Mouse (Mus musculus): ENCODE measurements around the gene Cables2.

The Cables2 gene

DNA sequence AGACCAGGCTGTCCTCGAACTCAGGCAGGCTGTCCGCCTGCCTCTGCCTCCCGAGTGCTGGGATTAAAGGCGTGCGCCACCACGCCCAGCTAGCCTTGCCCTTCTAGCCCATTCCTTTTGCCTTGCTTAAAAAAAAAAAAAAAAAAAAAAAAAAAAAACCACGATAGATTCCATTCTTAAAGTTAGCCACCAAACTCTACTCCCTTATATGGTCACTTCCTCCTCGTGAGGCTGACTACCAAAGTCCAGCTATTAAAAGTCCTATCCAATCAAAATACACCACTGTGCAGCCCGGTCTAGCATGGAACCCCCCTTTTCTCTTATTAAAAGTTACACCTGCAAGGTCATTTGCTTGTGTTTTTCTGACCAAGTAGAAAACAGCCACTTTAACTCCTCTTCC lies 17.6 kb downstream of the Cables2 start:
- DNase-seq (ENCODE audit: low read depth), result no peak

GRCm38 (mm10) chr2:180254436-180255209 lies 18.7 kb downstream of the Cables2 start:
- DNase-seq (ENCODE audit: low read depth), result no peak

DNA sequence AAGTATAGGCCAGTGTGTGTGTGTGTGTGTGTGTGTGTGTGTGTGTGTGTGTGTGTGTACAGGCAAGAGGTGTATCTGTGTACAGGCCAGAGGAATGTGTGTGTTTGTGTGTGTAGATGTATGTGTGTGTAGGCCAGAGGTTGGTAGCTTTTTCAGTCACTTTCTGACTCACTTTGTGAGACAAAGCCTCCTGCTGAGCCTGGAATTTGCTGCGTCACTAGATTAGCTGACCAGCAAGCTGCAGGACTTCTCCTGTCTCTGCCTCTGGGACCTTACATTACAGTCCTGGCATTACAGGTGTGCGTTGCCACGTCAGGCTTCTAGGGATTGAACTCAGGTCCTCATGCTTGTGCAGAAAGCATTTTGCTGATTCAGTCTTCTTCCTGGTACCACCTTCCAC lies 21.5 kb downstream of the Cables2 start:
- no peak for DNase-seq (ENCODE audit: low read depth)

GRCm38 (mm10) chr2:180250930-180251611 lies 22.2 kb downstream of the Cables2 start:
- peak; percentile 91 for DNase-seq (ENCODE audit: low read depth)

GRCm38 (mm10) chr2:180248947-180249660 lies 24.2 kb downstream of the Cables2 start:
- no peak for DNase-seq (ENCODE audit: low read depth)

GRCm38 (mm10) chr2:180247916-180248315 lies 25.4 kb downstream of the Cables2 start:
- no peak for DNase-seq (ENCODE audit: low read depth)

GRCm38 (mm10) chr2:180243108-180243507 lies 30.2 kb downstream of the Cables2 start:
- DNase-seq (ENCODE audit: low read depth), result no peak

GRCm38 (mm10) chr2:180238591-180238990 lies 34.7 kb downstream of the Cables2 start:
- DNase-seq (ENCODE audit: low read depth), result no peak

GRCm38 (mm10) chr2:180237601-180238345 lies 35.5 kb downstream of the Cables2 start:
- no peak for DNase-seq (ENCODE audit: low read depth)

GRCm38 (mm10) chr2:180236930-180237329 lies 36.4 kb downstream of the Cables2 start:
- DNase-seq (ENCODE audit: low read depth), result no peak

- DNase-seq (ENCODE audit: low read depth), result no peak
These were observed 36.8 kb downstream of the Cables2 start for GRCm38 (mm10) chr2:180236500-180236899.

GRCm38 (mm10) chr2:180235788-180236187 lies 37.5 kb downstream of the Cables2 start:
- no peak for DNase-seq (ENCODE audit: low read depth)

DNA sequence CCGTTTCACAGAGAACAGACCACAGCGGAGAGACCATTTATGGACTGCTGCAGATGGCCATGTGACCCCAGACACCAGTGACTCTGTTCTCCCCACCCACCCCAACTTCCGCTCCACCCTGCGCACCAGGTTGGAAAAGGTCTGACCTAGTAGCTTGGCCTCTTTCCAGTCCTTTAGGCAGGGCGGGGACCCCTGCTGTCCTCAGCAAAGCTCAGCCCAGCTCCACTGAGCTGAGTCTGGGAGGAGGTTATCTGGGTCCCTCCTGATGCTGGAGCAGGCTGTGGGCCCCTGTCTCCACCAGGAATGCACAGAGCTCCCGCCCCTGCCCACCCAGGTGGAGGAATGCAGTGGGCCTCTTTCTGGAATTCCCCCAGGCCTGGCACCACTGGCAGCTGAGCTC lies 38.3 kb downstream of the Cables2 start:
- DNase-seq (ENCODE audit: low read depth), result no peak

DNA sequence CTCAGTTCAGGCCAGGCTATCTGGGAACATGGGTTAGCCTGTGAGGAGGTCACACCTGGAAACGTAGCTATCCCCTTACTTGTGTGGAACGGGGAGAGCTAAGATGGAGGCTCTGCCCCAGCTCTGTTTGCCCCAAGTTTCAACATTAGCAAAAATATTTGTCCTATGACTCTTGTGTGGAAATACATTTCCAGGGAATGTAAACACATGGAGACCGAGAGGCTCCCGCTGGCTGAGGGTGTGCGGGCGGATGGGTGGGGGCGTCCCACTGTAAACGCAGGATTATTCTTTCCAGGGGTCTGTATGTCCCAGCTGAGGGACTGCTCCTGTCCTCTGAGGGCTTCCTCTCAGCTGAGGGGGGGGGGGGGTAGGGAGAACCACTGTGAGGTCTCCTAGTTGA lies 38.9 kb downstream of the Cables2 start:
- DNase-seq (ENCODE audit: low read depth), result no peak

DNA sequence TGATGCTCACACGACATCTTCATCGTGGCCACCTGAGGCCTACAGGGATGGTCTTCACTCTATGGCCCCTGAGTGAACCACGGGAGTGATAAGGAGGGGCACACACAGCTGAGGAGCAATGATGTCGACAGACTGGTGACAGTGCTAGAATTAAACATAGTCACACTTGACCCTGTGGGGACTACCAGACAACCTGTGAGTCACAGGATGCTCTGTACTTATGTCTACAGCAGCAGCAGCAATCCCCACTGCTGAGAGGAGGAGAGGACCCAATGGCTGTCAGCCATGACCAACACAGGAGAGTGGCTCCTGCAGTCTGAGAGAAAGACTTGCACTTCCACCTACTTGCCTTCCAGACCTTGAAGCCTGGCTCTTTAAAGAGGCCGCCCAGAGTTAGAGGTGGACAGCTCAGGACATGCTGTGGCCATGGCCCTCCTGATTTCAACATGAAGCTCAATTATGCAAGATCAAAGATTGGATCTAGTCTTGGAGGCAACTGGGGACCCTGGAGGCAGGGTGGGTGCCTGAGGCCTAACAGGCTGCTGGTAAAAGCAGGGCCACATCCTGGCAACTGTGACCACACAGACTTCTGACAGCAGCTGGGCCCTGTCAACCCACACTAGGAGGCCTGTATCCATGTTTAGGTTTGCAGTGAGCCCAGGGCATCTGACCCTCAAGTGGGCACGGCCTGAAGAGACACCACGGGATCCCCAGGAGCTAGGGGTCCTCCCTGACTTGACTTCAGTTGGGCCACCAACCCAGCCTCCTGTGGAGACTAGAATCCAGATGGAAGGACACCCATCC lies 40.0 kb downstream of the Cables2 start:
- no peak for DNase-seq (ENCODE audit: low read depth)

- no peak for DNase-seq (ENCODE audit: low read depth)
These were observed 42.8 kb downstream of the Cables2 start for GRCm38 (mm10) chr2:180230482-180230881.

GRCm38 (mm10) chr2:180229129-180229528 lies 44.2 kb downstream of the Cables2 start:
- no peak for DNase-seq (ENCODE audit: low read depth)

GRCm38 (mm10) chr2:180228592-180228991 lies 44.7 kb downstream of the Cables2 start:
- no peak for DNase-seq (ENCODE audit: low read depth)

DNA sequence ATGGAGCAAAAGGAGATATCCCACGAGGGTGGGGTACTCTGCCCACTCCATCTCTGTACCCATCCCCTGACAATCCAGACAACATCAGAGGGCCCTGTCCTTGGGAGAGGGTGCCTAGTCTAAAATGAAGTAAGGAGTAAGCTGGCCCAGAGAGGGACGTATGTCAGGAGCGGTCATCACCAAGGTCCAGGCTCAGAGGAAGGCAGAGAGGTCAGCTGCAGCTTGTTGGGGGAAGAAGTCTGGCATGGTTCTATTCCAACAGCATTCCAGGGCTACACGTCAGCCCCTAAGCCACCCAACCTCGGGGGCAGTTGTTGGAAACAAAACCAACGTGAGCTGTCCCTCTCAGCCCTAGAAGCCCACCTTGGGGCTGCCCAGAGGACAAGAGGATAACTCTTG lies 45.2 kb downstream of the Cables2 start:
- DNase-seq (ENCODE audit: low read depth), result no peak

GRCm38 (mm10) chr2:180227262-180228059 lies 45.8 kb downstream of the Cables2 start:
- peak; percentile 51 for DNase-seq (ENCODE audit: low read depth)
